Mouse (Mus musculus): ENCODE measurements at regions not wholly inside any gene's neighbourhood (a gene's known extent, or its start where the extent isn't known, plus 50 kb on each side); places are given as distances from the start of the nearest gene placed in this dataset.
"Not testable (repeated sequence)": the region's sequence is repeated elsewhere in the genome, so short reads cannot be mapped to it uniquely, and the experiment has no call there.

DNA sequence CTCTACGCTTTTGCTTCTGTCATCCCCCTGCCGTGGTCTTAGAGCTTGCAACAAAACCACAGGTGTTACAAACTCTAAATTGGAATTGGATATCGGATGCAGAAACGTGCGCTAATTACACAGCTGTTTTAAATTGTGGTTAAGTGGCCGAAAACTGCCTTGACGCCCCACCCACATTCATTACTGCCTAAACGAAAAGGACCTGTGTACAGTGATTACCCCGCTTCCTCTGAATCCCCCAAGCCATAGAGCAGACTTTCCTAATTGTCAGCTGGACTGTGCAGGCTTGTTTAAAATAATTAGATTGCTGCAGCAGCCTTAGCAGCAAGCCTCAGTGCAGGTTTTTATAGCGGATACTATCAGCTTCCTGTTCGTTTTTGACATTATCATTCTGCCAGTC is 94.7 kb downstream of the Cxxc4 start:
- no peak for DNase-seq (ENCODE audit: low spot score)

DNA sequence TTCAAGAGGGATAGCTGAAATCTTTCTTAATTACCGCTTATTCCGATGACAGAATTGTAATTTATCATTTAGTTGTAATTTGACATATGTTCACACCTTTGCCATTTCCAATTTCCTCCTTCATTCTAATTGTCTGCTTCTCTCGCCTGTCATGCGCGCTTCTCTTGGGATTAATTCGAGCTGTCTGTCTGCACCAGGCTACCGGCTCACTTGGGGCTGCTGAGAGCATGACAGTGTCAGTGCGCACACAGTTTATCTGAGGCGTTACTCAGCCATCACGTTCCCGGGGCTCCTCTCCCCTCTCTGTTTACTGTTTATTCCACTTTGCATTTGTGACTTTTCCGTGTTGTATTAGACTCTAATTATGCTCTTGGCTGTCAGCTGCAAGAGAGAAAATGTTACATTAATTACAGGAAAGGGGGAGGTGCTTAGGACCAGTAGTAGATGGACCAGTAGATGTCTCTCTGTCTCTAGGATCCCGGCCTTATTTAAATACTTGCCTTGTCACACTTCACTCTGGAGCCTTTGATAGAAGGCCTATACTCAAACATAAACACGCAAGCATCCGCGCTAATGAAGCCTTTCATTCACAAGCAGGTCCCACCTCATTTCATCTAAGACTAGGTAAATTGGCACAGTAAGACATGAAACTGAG is 95.3 kb downstream of the Cxxc4 start:
- no peak for DNase-seq (ENCODE audit: low spot score)

DNA sequence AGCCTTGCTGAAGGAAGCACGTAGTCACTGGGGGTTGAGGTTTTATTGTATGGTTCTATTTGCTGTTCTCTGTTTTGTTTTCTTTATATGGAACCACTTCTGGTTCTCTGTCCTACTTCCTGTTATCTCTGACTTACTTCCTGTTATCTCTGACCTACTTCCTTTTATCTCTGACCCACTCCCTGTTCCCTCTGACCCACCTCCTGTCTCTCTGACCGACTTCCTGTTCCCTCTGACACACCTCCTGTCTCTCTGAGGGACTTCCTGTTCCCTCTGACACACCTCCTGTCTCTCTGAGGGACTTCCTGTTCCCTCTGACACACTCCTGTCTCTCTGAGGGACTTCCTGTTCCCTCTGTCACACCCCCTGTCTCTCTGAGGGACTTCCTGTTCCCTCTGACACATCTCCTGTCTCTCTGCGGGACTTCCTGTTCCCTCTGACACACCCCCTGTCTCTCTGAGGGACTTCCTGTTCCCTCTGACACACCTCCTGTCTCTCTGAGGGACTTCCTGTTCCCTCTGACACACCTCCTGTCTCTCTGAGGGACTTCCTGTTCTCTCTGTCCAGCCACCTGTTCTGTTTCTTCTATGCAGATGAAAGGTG is 102.9 kb downstream of the Cxxc4 start:
- DNase-seq (ENCODE audit: low spot score): not testable (repeated sequence)

DNA sequence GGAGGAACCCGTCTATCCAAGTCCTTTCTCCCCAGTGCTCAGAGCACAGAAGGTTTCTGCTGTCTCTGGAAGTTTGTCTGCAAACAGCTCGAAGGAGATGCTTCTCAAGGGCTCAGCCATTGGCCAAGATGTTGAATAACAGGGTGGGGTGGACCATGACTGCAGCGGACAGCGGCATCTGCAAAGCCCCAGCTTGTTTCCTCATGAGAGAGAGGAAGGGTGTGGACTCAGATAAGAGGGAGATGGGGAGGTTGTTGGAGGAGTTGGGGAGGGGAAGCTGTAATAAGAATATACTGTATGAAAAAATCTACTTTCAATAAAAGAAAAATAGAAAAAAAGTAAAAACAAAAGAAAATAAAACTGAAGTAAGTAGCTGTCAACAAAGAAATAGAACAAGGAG is 129.7 kb downstream of the Cxxc4 start:
- DNase-seq (ENCODE audit: low spot score): no peak

DNA sequence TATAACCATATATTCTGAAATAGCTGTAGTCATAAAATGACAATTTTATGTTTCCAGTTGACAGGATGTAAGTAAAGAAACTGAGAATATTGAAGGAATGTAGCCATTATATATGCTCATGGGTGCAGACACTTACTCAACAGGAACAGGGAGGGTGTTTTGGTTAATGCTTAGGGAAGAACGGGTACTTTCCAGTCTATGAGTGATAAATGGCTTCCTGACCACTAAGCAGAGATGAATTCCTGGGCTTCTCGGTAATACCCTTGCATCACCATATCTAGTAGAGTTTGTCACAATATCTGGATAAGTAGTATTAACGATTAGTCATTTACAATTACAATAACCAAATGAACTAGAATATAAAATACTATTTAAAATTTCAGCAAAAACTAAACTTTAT is 130.5 kb downstream of the Cxxc4 start:
- no peak for DNase-seq (ENCODE audit: low spot score)

DNA sequence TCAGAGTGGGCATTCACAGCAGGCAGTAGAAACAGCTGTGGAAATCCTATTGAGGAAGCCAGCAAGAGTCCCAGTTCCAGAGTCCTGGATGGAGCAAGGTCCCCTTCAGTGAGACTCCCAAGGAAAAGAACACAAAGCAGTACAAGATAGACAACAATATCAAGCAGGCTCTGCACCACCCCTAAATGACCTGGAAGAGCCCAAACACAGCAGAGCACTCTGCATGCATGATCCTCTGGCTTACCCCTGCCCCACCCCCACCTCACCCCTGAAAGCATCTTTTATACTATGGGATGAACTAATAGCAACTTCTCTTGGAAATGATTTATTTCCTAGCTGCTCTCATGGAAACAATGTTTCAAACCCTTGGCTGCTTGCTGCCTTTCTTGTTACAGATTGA is 132.3 kb downstream of the Cxxc4 start:
- no peak for DNase-seq (ENCODE audit: low spot score)

DNA sequence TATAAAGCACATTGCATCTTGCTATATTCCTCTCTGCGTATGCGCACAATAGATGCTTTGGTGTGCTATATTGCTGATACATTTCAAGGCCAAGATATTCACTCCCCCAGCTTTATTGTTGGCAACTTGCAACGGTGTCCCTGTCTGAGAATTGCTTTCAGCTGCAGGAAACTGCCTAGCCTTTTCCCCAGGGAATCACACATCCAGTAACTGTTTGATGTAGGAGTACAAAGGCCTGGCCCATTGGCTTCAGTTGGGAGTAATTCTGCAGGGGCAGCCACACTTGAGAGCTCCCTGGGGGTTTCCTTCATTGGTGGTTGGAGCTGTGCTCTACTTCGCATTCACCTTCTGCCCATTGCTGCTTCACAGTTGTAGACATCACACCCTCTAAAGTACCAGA is 132.8 kb downstream of the Cxxc4 start:
- DNase-seq (ENCODE audit: low spot score): no peak

DNA sequence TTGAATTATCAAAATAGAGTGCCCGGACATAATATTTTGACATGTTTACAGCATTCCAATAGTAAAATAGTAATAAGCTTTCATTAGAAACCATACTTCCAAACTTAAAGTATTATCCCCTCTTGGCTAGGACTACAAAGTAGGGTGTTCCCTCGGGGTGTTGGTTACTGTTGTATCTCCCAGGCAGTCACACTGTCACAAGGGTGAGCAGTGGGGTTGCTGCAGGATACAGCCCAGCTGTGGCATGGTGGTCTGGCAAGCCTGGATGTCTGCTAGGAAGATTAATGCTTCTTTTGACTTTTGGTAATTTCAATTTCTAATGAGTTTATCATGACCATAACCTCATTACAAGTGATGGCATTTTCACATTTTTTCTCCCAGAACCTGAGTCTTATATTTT is 143.3 kb downstream of the Cxxc4 start:
- no peak for DNase-seq (ENCODE audit: low spot score)

DNA sequence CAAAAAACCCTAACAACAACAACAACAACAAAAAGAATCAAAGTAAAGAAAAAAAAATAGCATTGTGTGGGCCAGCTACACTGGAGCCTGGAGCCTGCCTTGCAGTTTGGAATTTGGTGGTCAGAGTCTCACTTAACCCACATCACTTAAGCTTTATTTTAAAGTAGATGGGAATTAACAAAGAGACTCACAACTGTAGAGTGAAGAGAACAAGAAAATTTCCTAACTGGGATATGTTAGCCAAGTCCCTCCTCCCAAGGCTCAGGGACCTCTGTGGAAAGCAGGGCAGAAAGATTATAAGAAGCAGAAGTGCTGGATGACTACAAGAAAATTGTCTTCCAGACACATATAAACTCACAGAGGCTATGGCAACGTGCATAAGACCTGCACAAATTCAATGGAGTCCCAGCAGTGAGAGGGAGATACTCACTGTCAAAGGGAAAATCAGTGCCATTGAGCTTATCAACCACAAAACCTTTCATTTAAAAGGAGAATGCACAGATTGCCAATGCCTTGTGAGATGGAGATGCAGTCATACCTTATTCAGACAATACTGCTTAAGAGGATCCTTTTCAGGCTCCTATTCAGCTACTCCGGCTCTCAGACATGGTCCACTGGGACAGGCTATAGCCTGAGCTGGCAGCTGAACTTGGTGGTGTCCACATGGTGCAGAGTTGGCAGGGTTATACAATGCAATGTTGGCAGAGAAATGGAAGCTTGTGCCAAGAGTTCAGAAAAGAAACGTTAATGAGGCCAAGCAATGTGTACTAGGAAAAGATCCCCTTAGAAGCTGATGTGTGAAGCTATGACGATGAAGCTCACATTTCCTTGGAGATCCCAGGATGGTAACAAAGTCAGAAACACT is 154.4 kb downstream of the Cxxc4 start:
- DNase-seq (ENCODE audit: low spot score): no peak

DNA sequence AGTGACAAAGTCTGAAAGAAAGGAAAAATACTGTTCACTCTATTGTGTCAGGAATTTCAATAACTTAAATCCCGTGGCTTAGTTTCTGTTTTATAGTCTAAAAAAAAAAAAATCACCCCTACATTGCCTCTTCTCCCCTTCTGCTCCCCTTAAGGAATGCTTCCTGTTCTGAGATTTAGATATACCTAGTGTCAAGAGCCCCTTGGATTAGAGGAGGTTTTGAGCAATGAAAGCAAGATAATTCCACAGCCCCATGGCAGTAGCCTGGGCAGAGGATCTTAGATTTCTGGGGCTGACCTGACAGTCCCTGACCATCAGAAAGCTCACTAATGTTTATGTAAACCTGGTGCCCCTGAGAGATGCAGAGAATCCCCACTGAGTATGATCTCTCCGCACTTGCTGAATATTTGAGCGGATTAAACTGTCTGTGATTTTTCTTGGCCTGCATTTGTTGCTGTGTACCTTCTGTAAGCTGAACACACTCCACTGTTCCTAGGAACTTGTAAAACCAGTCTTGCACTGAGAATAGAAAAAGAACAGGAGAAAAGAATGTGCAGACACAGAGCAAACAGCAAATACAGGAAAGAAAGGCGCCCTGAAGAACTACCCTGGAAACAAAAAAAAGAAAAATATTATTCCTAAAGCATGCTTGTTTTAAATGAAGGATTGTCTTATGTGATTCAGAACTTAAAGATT is 164.3 kb downstream of the Cxxc4 start:
- DNase-seq (ENCODE audit: low spot score): no peak

DNA sequence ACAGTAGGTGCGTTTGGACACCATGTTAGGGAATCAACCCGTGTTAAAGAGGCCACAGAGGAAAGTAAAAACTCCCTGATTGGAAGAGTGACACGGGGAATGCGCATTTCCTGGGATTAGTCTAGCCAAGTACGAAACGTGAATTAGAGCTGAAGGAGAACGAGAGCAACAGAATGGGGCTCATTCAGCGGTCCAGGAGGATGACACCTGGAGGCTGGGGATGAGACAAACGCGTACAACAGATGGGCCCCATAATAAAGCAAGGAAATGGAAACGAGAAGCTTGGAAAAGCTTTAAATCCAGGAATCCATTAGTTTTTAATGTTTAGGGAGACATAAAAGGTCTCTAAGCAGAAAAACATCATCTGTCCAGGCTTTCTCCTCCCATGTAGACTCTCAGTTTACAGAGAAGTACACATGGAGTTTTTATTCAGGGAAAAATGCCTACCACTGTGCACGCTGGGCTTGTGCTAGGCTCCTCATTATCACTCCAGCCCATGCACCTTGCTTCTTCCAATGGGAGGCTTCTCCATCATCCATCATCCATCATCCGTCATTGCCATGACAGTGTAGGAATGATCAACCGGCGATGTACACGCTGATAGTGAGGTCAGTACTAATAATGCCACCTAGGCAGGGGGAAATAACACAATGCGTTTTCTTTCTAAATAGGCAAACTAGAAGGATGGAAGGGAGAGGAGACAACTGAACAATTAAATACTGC is 179.5 kb downstream of the Cxxc4 start:
- DNase-seq (ENCODE audit: low spot score): no peak

DNA sequence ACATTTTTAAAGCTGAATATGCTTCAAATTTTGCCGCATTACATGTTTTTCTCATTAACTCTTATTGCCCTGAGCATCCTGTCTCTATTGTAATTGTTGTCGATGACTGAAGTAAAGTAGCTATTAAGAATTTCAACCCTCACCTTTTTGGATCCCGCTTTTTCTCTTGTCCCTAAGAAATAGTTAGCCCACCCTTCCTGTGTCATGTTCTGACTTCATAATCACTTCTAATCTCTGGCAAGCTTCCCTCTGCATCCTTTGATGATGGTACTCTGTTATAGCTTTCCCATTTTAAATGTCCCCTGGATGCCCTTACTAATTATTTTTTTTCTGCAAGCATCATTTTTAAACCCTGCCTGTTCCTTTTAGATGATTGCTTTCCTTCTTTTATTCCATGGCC is 191.3 kb downstream of the Cxxc4 start:
- DNase-seq (ENCODE audit: low spot score): no peak

DNA sequence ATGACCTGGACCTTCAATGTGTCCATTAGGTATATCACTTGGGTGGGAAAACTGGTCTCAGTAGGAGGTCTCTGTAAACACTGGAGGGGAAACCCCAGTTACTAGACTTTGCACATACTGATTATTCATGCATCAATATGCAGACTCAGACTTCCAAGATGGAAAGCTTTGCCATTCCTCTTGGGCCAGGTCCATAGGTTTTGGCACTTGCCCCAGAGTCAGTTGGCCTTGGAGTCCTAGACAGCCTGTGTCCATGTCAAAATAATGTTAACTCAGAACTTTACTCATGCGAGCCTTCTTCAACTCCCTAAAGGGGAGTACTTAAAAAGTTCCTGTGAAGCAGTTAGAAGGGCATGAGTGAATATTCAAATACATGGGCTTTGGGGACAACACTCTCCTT is 230.3 kb downstream of the Cxxc4 start:
- DNase-seq (ENCODE audit: low spot score): no peak

DNA sequence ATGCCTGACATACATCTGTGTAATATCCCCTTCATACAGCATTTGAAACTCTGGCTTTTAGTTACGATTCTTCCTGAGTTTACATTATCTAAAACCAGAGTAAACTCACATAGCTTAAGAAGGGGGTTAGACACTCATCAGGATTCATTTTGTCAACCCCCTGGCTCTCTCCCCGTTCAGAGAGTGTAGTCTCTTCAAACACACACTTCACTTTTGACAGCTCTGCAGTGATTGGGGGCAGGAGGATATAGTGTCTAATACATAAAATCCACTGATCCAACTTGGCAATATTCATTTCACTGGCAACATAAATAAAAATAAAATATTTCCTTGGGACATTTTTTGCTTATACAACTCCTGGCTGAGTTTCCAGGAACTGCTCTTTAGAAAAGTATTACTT is 251.0 kb downstream of the Cxxc4 start:
- no peak for DNase-seq (ENCODE audit: low spot score)

DNA sequence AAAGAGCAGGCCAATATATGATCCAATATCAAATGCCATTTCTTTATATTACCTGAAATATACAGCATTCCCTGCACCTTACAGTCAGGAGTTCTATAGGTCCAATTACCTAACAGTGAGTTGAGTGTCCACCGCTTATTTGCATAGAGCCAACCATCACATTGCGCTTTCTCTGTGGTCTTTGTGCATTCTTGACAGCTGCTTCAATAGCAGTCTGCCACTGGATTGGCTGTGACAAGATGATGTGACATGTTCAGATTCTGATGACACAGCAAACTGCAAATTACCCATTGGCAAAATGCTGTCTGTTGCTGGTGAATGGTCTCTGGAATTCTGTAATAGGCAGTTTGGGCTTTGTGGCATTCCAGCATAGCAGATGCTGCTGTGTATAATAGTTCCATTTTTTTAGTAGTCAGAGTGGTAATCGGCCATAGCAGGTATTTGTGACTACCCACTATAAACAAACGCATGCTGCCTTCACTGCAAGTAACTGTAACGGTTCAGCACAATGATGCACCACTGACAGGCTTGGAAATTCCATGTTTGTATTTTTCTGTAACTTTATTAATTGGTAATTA is 253.8 kb downstream of the Cxxc4 start:
- DNase-seq (ENCODE audit: low spot score): no peak

DNA sequence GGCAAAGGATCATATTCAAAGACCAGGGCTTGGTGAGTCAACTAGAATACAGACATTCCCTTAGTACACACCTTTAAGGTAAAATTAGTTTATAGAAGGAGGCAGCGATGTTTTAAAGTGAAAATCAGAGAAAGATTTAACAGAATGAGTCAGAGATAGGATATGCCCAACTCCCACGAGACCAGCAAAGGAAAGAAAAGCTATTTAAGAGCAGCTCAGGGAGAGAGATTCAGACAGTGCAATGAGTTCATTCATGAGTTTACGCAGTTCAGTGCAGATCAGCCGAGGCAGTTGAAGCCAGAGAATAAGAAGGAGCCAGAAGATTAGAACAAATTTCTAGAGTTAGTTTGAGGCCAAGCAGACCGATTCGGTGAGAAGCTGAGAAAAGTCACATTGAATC is 273.4 kb downstream of the Cxxc4 start:
- no peak for DNase-seq (ENCODE audit: low spot score)

DNA sequence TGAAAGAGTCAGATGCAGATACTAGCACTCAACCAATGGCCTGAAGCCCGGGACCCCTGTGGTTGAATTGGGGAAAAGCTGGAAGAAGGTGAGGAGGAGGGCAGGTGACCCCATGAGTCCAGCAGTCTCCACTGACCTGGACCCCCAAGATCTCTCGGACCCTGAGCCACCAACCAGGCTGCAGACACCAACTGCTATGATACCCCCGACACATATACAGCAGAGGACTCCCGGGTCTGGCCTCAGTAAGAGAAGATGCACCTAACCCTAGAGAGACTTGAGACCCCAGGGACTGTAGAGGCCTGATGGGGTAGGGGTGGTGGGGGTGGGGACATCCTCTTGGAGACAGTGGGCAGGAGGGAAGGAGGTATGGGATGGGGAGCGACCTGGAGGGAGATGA is 289.5 kb downstream of the Cxxc4 start:
- no peak for DNase-seq (ENCODE audit: low spot score)

DNA sequence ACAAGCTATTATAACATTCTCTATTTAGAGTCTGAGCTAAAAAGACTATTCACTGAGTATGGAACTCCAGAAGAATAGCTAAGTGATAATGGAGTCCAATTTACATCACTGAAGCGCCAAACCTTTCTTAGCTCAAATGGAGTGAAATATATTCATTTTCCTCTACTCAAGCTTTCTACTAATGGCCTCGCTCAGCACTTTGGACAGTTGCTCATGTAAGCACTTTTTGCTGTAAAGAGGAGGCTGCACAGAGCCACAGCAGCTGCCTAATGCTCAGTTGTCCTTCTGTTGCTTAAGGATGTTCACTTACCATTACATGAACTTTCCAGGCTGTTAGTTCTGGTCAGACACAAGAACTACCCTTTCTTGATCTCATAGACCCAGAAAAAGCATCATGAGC is 268.7 kb upstream of the Tacr3 start:
- no peak for DNase-seq (ENCODE audit: low spot score)

DNA sequence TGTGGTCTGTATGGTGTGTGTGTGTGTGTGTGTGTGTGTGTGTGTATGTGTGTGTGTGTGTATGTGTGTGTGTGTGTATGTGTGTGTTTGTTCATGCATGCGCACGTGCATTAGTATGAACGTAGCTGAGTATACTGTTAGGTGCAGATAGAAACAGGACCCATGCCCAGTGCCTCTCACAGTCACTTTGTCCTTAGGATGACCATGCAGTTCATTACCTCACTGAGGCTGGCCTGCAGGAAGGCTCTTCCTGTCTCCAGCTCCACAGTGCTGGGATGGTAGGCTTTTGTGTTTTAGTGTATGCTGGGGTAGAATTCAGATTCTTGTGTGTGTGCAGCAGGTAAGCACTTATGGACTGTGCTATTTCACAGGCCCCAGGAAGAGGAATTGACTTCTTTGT is 250.0 kb upstream of the Tacr3 start:
- no peak for DNase-seq (ENCODE audit: low spot score)

DNA sequence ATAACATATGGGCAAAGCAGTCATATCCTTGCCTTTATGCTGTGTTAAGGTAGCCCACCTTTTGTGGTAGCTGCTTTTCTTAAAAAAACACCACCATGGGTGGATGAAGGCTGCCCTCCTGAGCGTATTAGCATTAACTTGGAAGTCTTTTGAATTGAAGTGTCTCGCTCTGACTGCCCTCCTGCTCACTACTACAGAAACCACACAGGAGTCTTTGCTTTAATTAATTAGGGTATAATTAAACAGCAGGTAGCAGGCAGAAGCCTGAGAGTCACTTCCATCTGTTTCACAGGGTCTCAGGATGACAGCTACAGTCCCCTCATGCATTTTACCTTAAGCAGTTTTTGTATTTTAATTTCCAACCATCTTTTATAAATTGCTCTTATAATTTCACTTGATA is 240.2 kb upstream of the Tacr3 start:
- DNase-seq (ENCODE audit: low spot score): no peak

DNA sequence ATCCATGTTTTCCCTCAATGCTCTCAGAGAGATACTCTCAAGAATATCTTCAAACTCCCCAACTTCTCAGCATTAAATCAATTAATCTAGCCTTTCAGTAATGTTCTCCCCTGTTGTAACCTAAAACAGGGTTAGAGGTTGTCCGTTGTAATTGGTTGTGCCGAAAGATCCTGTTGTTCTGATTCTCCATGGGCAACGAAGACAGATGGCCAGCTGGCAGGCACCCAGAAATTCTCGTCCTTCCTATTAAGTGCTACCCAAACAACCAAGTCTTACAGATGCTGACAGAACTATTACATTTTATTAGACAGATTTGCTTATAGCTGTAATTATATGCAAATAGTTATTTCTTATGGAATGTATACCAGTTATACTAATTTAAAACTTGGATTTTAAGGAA is 225.9 kb upstream of the Tacr3 start:
- no peak for DNase-seq (ENCODE audit: low spot score)

DNA sequence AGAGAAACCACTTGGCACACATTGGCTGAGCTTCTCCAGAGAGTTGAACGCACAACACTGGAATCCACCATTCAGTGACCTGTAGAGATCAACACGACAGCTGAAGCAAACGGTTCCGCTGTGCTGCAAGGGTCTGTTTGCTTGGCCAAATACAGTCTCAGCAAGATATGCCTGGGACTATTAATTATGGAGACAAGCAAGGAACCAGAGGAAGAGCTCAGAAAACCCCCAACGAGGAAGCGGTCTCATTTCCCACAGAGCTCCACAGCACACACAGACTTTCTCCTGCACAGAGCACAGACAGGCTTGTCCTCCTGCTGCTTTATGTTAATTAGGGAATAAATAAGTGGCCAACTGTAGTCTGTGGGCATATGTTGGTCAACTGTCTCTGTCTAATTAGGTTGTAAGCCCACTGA is 223.4 kb upstream of the Tacr3 start:
- DNase-seq (ENCODE audit: low spot score): no peak
